20 mouse cellular contexts compared by ENCODE assay signal in the genomic region with DNA sequence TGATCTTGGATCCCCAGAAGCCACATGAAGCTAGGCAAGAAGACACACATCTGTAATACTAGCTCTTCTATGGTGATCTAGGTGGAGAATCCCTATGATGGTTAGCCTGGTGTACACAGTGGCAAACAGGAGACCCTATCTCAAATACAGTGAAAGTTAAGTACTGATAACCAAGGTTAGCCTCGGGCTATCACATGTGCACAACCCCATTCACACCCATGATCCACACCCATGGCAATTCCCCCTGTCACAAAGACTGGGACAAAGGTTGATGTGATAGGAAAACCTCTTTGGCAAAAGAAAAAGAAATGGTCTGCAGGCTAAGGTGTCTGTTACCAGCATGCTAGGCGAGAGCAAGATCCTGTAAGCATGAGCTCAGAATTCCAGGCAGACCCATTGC. TPM values are rescaled to one million over a fixed set of nuclear protein-coding genes. Genes with fewer than 3 reads are reported as not detected.
"Had no signal": no experiment of that assay in that cellular context is flagged by ENCODE, and none has a peak within 500 bp of the region (broad histone marks: within the 10 kb centered on the region; RNA-seq: fewer than 3 reads in every experiment).

No protein-coding gene starts in this region.

- DNase-seq: right cerebral cortex, adult 18-20 months; right cerebral cortex, postnatal 14 days; right cerebral cortex, postnatal 25 days; right cerebral cortex, postnatal 4 days; spleen, adult 18-20 months; thymus, adult 18-20 months; thymus, adult 2 months; thymus, postnatal 14 days; thymus, postnatal 25 days; thymus, postnatal 36 days; thymus, postnatal 4 days had no signal

- H3K27ac ChIP-seq: neural tube, embryonic 12.5 days; neural tube, embryonic 13.5 days; neural tube, embryonic 15.5 days; stomach, embryonic 15.5 days; stomach, postnatal 0 days had no signal

- H3K4me2 ChIP-seq: neural tube, embryonic 12.5 days; neural tube, embryonic 13.5 days; neural tube, embryonic 15.5 days; stomach, embryonic 15.5 days had no signal

- H3K27me3 ChIP-seq: neural tube, embryonic 12.5 days; neural tube, embryonic 13.5 days; neural tube, embryonic 15.5 days; stomach, embryonic 15.5 days had no signal

- H3K4me3 ChIP-seq: neural tube, embryonic 12.5 days; neural tube, embryonic 13.5 days; neural tube, embryonic 15.5 days; stomach, embryonic 15.5 days had no signal

- H3K4me1 ChIP-seq: neural tube, embryonic 12.5 days; neural tube, embryonic 13.5 days; neural tube, embryonic 15.5 days; stomach, embryonic 15.5 days had no signal

- H3K36me3 ChIP-seq: neural tube, embryonic 12.5 days; neural tube, embryonic 13.5 days; neural tube, embryonic 15.5 days; stomach, embryonic 15.5 days had no signal

- H3K9ac ChIP-seq: neural tube, embryonic 12.5 days; neural tube, embryonic 13.5 days; neural tube, embryonic 15.5 days; stomach, embryonic 15.5 days had no signal

- H3K9me3 ChIP-seq: neural tube, embryonic 12.5 days; neural tube, embryonic 13.5 days; neural tube, embryonic 15.5 days; stomach, embryonic 15.5 days had no signal

RNA-seq across cellular contexts. Expression of gene Gucy1b2, which starts 16.0 kb away (rescaled TPM):
- polyA plus RNA-seq: small intestine, adult 2 months; spleen, adult 2 months; stomach, embryonic 14.5 days; stomach, postnatal 0 days; urinary bladder, adult 2 months had no signal
